Mouse (Mus musculus): Measurements from ENCODE around the gene Tube1. TPM values are rescaled to one million over a fixed set of nuclear protein-coding genes. Genes with fewer than 3 reads are reported as not detected.
"Not testable (repeated sequence)": the region's sequence is repeated elsewhere in the genome, so short reads cannot be mapped to it uniquely, and the experiment has no call there.

Gene Tube1
- total RNA-seq, 2 experiments from 2014 or later = 0.50 to 0.77 TPM

DNA sequence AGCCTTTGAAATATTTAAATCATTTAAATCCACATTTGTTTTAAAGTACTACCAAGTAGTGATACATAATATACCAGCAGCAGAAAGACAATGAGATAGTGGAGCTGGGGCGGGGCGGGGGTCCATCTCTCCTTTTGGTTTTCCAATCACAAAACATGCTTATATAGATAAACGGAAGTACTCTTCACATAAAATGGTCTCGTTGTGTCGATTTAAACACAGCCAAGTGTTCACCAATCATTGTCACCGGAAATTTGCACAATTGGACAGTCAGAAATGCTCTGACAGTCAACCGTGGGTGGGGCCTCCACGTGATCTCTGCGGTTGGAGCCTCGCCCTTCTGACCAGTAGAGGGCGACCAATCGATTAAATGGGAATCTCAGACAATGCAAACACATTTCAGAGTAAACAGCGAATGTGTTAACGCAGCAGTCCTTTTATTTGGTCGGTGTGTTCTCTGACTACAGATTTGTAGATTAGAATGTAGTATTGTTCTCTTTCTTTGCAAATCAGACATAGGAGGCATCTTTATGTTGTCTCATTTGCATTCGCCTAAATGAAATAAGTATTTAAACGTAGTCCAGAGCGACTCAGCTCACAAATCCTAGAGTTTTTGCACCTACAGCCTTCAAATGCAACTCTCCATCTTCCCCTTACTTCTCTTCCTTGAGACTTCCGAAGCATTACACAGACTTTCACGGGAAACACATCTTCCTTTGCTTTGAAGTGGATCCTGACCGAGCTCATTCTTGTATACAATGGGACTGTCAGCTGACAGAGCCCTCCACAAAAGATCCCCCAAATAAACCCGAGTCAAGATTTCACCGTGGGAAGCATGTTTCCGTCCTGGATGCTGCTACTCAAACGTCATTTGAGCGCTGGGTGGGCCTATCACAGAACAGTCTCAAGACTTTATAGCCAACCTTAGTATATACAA is 38.1 kb downstream of the Tube1 start:
- Histone ChIP-seq H3K4me3 (peak overlapping the region; percentile 81), H3K27ac (peak overlapping the region; percentile 86)
- intact Hi-C loops (cut with DNase I) = loop anchor here (2.0 kb wide), 1 partner anchor 69 kb away; no protein-coding TSS in a partner anchor
- TF ChIP-seq CTCF (IDR thresholded peaks at IDR 0.05) = peak; percentile 90
- DNase-seq = peak; percentile 88

DNA sequence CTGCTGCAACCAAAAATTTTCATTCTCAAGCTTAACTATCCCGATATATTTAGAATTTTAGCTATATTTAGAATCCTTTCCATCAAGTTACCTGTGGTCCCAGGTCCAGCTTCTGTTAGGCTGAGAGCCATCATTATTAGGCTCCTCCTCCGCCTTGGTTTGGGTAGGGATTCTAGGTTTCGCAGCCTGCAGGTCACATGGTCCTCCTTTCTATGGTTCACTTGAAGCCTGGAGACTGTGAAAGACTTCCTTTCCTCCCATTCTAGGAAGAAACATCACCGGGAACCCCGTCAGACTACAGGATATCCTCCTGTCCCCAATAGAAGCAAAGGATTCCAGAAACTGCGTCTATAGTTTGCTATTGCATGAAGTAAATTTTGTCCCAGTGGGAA is 38.8 kb downstream of the Tube1 start:
- peak overlapping the region; percentile 81 for H3K4me3 ChIP-seq
- intact Hi-C loops (cut with DNase I) = no loop called here
- DNase-seq = no peak

DNA sequence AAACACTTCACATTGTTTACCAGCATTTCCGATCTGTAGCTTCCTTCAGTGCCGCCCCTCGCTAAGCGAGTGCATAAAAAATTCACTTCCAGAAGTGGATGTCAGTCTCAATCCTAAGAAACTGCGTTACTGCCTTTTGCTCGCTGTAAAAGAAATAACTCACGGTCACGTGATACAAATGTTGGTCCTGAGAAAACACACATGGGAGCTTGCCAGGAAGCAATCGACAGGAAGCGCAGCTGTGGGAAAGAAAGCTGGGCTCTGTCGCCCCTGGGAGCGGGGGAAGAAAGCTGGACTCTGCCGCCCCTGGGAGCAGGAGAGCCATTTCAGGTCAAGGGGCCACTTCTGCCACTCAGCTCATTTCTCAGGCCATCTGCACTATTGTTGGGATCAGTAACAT is 39.3 kb downstream of the Tube1 start:
- intact Hi-C loops (cut with DNase I) = no loop called here
- no peak for TF ChIP-seq CTCF (IDR thresholded peaks at IDR 0.05)
- peak overlapping the region; percentile 86 for H3K27ac ChIP-seq
- H3K4me3 ChIP-seq = peak overlapping the region; percentile 81
- peak; percentile 58 for DNase-seq

More for the DNA sequence above, 38.8 kb downstream of the Tube1 start:
- H3K27ac ChIP-seq = peak overlapping the region; percentile 86
- TF ChIP-seq CTCF (IDR thresholded peaks at IDR 0.05) = no peak

DNA sequence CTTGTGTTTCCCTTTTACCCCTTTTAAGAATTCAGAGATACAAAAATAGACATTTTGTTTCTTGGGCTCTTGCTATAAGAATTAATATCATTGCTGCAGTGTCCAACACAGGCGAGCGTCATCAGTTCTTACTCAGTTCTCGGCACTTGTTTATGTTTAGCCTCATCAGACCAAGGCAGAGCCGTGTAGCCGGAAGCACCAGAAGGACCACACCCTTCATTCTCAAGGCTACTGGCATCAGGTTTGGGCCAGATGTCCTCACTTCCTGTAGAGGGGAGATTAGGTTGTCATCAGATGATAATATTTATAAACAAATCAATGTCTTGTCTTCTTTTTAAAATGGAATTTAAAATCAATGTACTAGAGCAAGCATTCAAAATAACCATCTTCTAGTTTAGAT is 43.2 kb downstream of the Tube1 start:
- TF ChIP-seq CTCF (IDR thresholded peaks at IDR 0.05) = no peak
- H3K27ac ChIP-seq = no peak overlapping the region
- DNase-seq = no peak
- intact Hi-C loops (cut with DNase I) = no loop called here
- H3K4me3 ChIP-seq = no peak overlapping the region

DNA sequence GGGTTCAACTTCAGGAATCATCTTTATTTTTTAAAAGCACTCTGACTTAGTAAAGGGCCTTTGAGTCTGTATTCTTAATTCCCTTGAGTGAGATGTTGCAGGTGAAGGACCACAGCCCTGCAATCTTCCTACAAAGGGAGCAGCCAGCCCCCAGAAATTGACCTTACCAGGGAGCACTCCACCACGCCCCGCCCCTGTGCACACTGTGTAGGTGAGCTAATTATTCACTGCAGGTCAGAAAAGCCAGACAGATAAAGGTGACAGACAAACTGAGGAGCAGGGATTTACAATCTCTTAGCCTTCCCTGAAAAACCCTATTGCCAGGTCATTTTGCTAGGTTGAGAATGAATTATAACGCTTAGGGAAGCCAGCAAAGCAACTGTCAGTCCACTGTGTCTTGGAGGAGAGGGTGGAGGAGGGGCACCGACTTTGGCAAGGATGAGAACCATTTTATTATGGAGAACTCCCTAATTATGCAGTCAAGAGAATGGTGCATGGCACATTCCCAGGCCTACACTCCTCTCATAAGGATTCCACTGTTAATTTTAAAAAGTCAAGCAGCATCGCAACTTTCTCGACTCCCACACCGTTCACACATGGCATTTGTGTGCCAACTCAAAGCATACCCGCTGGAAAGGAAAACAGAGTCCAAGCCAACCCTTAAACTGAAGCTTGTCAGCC is 51.2 kb downstream of the Tube1 start:
- H3K27ac ChIP-seq = no peak overlapping the region
- DNase-seq = no peak
- TF ChIP-seq CTCF (IDR thresholded peaks at IDR 0.05) = no peak
- intact Hi-C loops (cut with DNase I) = no loop called here
- no peak overlapping the region for H3K4me3 ChIP-seq

DNA sequence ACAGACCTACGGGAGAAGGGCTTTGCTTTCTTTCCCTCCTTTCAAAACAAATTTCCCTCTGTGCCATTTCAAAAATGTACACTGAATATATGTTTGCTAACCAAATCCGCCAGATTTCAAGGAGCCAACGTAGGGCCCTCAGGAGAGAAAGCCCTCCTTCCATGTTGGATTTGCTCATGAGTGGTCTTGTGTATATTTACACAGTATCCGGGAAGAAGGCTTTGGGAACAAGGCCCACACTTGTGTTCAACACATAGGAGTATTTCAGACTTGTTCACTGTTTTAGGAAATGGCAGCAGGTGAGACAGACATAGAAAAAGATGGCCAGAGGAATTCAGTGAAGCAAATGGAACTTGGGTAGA is 51.8 kb downstream of the Tube1 start:
- H3K27ac ChIP-seq = no peak overlapping the region
- DNase-seq = no peak
- intact Hi-C loops (cut with DNase I) = no loop called here
- TF ChIP-seq CTCF (IDR thresholded peaks at IDR 0.05) = no peak
- H3K4me3 ChIP-seq = no peak overlapping the region

DNA sequence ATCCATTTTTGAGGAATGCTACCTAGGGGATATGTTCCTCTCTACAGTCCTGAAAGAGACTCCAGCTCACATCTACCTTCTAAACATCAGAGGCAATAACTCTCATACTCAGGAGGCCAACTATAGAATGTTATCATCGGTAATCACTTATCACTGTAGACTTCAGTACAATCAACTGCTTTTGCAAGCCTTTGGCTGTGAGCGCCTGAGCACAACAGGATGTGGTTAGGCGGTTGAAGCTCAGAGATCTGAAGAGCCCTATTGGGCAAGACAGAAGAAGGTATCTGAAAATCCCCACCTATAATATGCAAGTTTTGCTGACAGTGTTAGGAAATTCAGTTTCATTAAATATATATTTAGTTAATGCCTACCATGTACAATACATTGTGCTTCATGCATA is 58.9 kb downstream of the Tube1 start:
- no peak for DNase-seq
- Histone ChIP-seq H3K27ac (no peak overlapping the region), H3K4me3 (no peak overlapping the region)
- intact Hi-C loops (cut with DNase I) = no loop called here
- no peak for TF ChIP-seq CTCF (IDR thresholded peaks at IDR 0.05)

DNA sequence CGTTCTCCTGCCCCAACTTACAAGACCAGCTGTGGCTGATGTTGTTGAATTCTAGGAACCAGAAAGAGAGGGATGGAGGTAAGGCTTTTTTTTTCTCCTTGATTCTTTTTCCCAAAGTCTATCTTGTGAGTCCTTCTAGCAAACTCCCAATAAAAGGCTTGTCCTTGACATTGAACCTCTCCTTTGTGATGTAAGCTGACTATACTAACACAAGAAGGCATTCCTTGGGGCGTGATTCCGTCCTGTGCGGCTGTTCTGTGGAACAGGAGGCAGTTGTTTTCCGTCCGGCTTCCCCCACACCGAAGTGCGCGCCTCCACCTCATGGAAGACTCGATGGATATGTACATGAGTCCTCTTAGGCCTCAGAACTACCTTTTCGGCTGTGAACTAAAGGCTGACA is 64.4 kb downstream of the Tube1 start:
- H3K4me3 ChIP-seq; intact Hi-C loops (cut with DNase I); DNase-seq; H3K27ac ChIP-seq: not testable (repeated sequence)

Other genes with a start within 250 kb of the Tube1 start
- 10 to 100 TPM; 13.3 to 22.3 TPM for gene Lama4, start 168.5 kb upstream of the Tube1 start, total RNA-seq (2021)
- 1 to 10 TPM; 4.4 to 4.9 TPM for gene Fam229b, start 62 bp upstream of the Tube1 start, total RNA-seq (2021)
- not detected for gene Ccn6, start 29.8 kb downstream of the Tube1 start, total RNA-seq (2021)
- gene Fyn, start 234.9 kb downstream of the Tube1 start, total RNA-seq (2021) = 10 to 100 TPM in 1 of 2 experiments, 1 to 10 TPM in 1; 7.3 to 12.0 TPM

All from gastrocnemius, adult 2 months (tissue).